19 mouse cellular contexts compared by ENCODE assay signal in genomic region chr7:144187869-144188430, GRCm38 (mm10).
A peak's percentile ranks its signal among the peaks of the same experiment; 100 is the strongest.
DNase-seq lines count a peak whose midpoint lies in the region; ATAC-seq and TF ChIP-seq lines count a peak whose summit lies in the region.
"Had no signal": no experiment of that assay in that cellular context is flagged by ENCODE, and none has a peak within 500 bp of the region (broad histone marks: within the 10 kb centered on the region; RNA-seq: fewer than 3 reads in every experiment).

No protein-coding gene starts in this region.

- H3K9me3 ChIP-seq in limb, embryonic 14.5 days (ENCODE audit: control insufficient read depth, low read length): no peaks in the 10 kb centered on the region
- H3K9me3 ChIP-seq in hindbrain, embryonic 11.5 days (ENCODE audit: control insufficient read depth, low read length): no peaks in the 10 kb centered on the region
- H3K9me3 ChIP-seq: embryonic facial prominence, embryonic 12.5 days; forebrain, embryonic 15.5 days; heart, embryonic 10.5 days; heart, embryonic 15.5 days; hindbrain, embryonic 15.5 days had no signal

- H3K4me3 ChIP-seq in limb, embryonic 14.5 days (replicated peaks; ENCODE audit: low read length): no peak overlapping the region
- no peak overlapping the region for H3K4me3 ChIP-seq in hindbrain, embryonic 11.5 days (ENCODE audit: low read depth, low read length)
- H3K4me3 ChIP-seq: embryonic facial prominence, embryonic 12.5 days; forebrain, embryonic 15.5 days; heart, embryonic 10.5 days; heart, embryonic 15.5 days; hindbrain, embryonic 15.5 days had no signal

- TF ChIP-seq POLR2A in limb, embryonic 14.5 days (IDR thresholded peaks at IDR 0.05; ENCODE audit: borderline replicate concordance, extremely low read depth, insufficient read depth, insufficient read length): no peak

- no peak overlapping the region for H3K27ac ChIP-seq in limb, embryonic 14.5 days (replicated peaks; ENCODE audit: low read depth, low read length)
- no peak overlapping the region for H3K27ac ChIP-seq in hindbrain, embryonic 11.5 days (ENCODE audit: low read depth, low read length)
- H3K27ac ChIP-seq: embryonic facial prominence, embryonic 12.5 days; forebrain, embryonic 15.5 days; heart, embryonic 10.5 days; heart, embryonic 15.5 days; hindbrain, embryonic 15.5 days had no signal

- peaks cover 12% of the 10 kb centered on the region; the same call in 1 of the 2 replicates for H3K4me1 ChIP-seq in limb, embryonic 14.5 days (ENCODE audit: control insufficient read depth, insufficient read depth, low read length)
- no peaks in the 10 kb centered on the region for H3K4me1 ChIP-seq in hindbrain, embryonic 11.5 days (replicated peaks; ENCODE audit: control insufficient read depth, insufficient read depth, low read length)
- H3K4me1 ChIP-seq: embryonic facial prominence, embryonic 12.5 days; forebrain, embryonic 15.5 days; heart, embryonic 15.5 days; hindbrain, embryonic 15.5 days had no signal

- 33% methylated on average over 11 of the region's 11 CpGs for WGBS in limb, embryonic 14.5 days
- WGBS in hindbrain, embryonic 11.5 days: 77% methylated on average over 11 of the region's 11 CpGs

- H3K4me2 ChIP-seq in limb, embryonic 14.5 days (replicated peaks; ENCODE audit: low read depth, low read length, severe bottlenecking): no peak overlapping the region
- H3K4me2 ChIP-seq in hindbrain, embryonic 11.5 days (replicated peaks; ENCODE audit: low read depth, low read length): no peak overlapping the region
- H3K4me2 ChIP-seq: embryonic facial prominence, embryonic 12.5 days; forebrain, embryonic 15.5 days; heart, embryonic 15.5 days; hindbrain, embryonic 15.5 days had no signal

- peak; percentile 72 for ATAC-seq in limb, embryonic 14.5 days (ENCODE audit: low FRiP score, low read depth)
- no peak for ATAC-seq in hindbrain, embryonic 11.5 days (ENCODE audit: low FRiP score)
- ATAC-seq: activated CD4-positive, CD25-positive, alpha-beta regulatory T cell, adult 4 months; forebrain, embryonic 15.5 days; Patski had no signal

- H3K9ac ChIP-seq in limb, embryonic 14.5 days (ENCODE audit: low read depth, low read length, severe bottlenecking): no peak overlapping the region
- H3K9ac ChIP-seq in hindbrain, embryonic 11.5 days (ENCODE audit: low read depth, low read length): no peak overlapping the region
- H3K9ac ChIP-seq: embryonic facial prominence, embryonic 12.5 days; forebrain, embryonic 15.5 days; heart, embryonic 15.5 days; hindbrain, embryonic 15.5 days had no signal

- peak; percentile 69 for DNase-seq in ovary, adult 18-20 months (ENCODE audit: low spot score)
- no peak for DNase-seq in ovary, postnatal 14 days (ENCODE audit: low spot score)
- peak; percentile 68 for DNase-seq in adrenal gland, postnatal 14 days
- peak; percentile 38 for DNase-seq in limb, embryonic 14.5 days (ENCODE audit: low spot score)
- no peak for DNase-seq in cerebellum, adult 18-20 months
- DNase-seq in hindbrain, embryonic 11.5 days (ENCODE audit: low spot score): no peak
- DNase-seq: cerebellum, adult 11 months; cerebellum, adult 9-10 months; cerebellum, postnatal 25 days; gastrocnemius, postnatal 36 days; heart, adult 11 months; heart, postnatal 14 days had no signal

- H3K36me3 ChIP-seq in limb, embryonic 14.5 days (ENCODE audit: control insufficient read depth, insufficient read depth, low read length): no peaks in the 10 kb centered on the region
- no peaks in the 10 kb centered on the region for H3K36me3 ChIP-seq in hindbrain, embryonic 11.5 days (ENCODE audit: control insufficient read depth, insufficient read depth, low read length)
- H3K36me3 ChIP-seq: embryonic facial prominence, embryonic 12.5 days; heart, embryonic 10.5 days; heart, embryonic 15.5 days had no signal

- 0 out of 2 replicates have a peak, but pooled peaks cover 2% of the 10 kb centered on the region for H3K27me3 ChIP-seq in limb, embryonic 14.5 days (ENCODE audit: control insufficient read depth, insufficient read depth, low read length)
- no peaks in the 10 kb centered on the region for H3K27me3 ChIP-seq in hindbrain, embryonic 11.5 days (ENCODE audit: control insufficient read depth, insufficient read depth, low read length)
- H3K27me3 ChIP-seq: embryonic facial prominence, embryonic 12.5 days; forebrain, embryonic 15.5 days; heart, embryonic 15.5 days; hindbrain, embryonic 15.5 days; Patski had no signal

Comparison
In these comparisons a context has a peak if more than half of its experiments do, and no peak if none do; other contexts are left out.
1. DNase-seq: peak in ovary, adult 18-20 months (single experiment), adrenal gland, postnatal 14 days (single experiment) and limb, embryonic 14.5 days (single experiment); none in ovary, postnatal 14 days (single experiment), cerebellum, adult 18-20 months (0 of 2) and hindbrain, embryonic 11.5 days (single experiment).